ENCODE assay signal across 9 mouse cellular contexts in genomic region chr5:103518797-103519468, GRCm38 (mm10).
DNase-seq lines count a peak whose midpoint lies in the region; ATAC-seq and TF ChIP-seq lines count a peak whose summit lies in the region.
"Had no signal": no experiment of that assay in that cellular context is flagged by ENCODE, and none has a peak within 500 bp of the region (broad histone marks: within the 10 kb centered on the region; RNA-seq: fewer than 3 reads in every experiment).

No protein-coding gene starts in this region.

- DNase-seq in liver, postnatal 0 days, result peak; percentile 20
- peak; percentile 38 for DNase-seq in lung, adult 2 months
- DNase-seq in thymus, postnatal 25 days, result no peak

- H3K9ac ChIP-seq in liver, postnatal 0 days (replicated peaks), result no peak overlapping the region
- H3K9ac ChIP-seq in liver, embryonic 12.5 days, result no peak overlapping the region
- H3K9ac ChIP-seq in heart, embryonic 12.5 days, result no peak overlapping the region
- H3K9ac ChIP-seq: hindbrain, embryonic 15.5 days had no signal

- TF ChIP-seq CTCF in liver, postnatal 0 days (IDR thresholded peaks at IDR 0.05; ENCODE audit: low read depth), result no peak
- TF ChIP-seq CTCF in lung, adult 2 months (IDR thresholded peaks at IDR 0.05; ENCODE audit: insufficient read depth, low read length), result no peak

- no peak overlapping the region for H3K27ac ChIP-seq in liver, postnatal 0 days (ENCODE audit: low read depth)
- H3K27ac ChIP-seq in liver, embryonic 12.5 days, result no peak overlapping the region
- no peak overlapping the region for H3K27ac ChIP-seq in heart, embryonic 12.5 days (ENCODE audit: poor library complexity, severe bottlenecking)
- H3K27ac ChIP-seq: hindbrain, embryonic 15.5 days had no signal

- no peaks in the 10 kb centered on the region for H3K36me3 ChIP-seq in liver, postnatal 0 days (replicated peaks; ENCODE audit: insufficient read depth, low read length)
- H3K36me3 ChIP-seq in liver, embryonic 12.5 days, result no peaks in the 10 kb centered on the region
- H3K36me3 ChIP-seq in heart, embryonic 12.5 days, result peaks cover 17% of the 10 kb centered on the region
- H3K36me3 ChIP-seq: hindbrain, embryonic 15.5 days had no signal

- H3K27me3 ChIP-seq in liver, postnatal 0 days (ENCODE audit: insufficient read depth, low read length), result no peaks in the 10 kb centered on the region
- H3K27me3 ChIP-seq in liver, embryonic 12.5 days (replicated peaks), result no peaks in the 10 kb centered on the region
- H3K27me3 ChIP-seq in heart, embryonic 12.5 days (replicated peaks), result no peaks in the 10 kb centered on the region
- H3K27me3 ChIP-seq: hindbrain, embryonic 15.5 days had no signal

- 72% methylated on average over 14 of the region's 14 CpGs for WGBS in liver, postnatal 0 days (ENCODE audit: insufficient replicate concordance)
- WGBS in liver, embryonic 12.5 days (ENCODE audit: insufficient replicate concordance), result 72% methylated on average over 14 of the region's 14 CpGs
- WGBS in heart, embryonic 12.5 days, result 51% methylated on average over 14 of the region's 14 CpGs
- WGBS in lung, adult 2 months, result 56% methylated on average over 14 of the region's 14 CpGs

- H3K9me3 ChIP-seq in liver, postnatal 0 days (ENCODE audit: low read length), result no peaks in the 10 kb centered on the region
- no peaks in the 10 kb centered on the region for H3K9me3 ChIP-seq in liver, embryonic 12.5 days (replicated peaks)
- no peaks in the 10 kb centered on the region for H3K9me3 ChIP-seq in heart, embryonic 12.5 days (replicated peaks)
- H3K9me3 ChIP-seq: hindbrain, embryonic 15.5 days had no signal

- no peak overlapping the region for H3K4me3 ChIP-seq in liver, postnatal 0 days (ENCODE audit: low read depth, low read length)
- H3K4me3 ChIP-seq in liver, embryonic 12.5 days, result no peak overlapping the region
- no peak overlapping the region for H3K4me3 ChIP-seq in heart, embryonic 12.5 days
- H3K4me3 ChIP-seq in lung, adult 2 months (replicated peaks; ENCODE audit: extremely low read depth, low read depth, low read length), result no peak overlapping the region
- H3K4me3 ChIP-seq: hindbrain, embryonic 15.5 days had no signal

- peaks cover 3% of the 10 kb centered on the region; the same call in 1 of the 2 replicates for H3K4me1 ChIP-seq in liver, postnatal 0 days (ENCODE audit: insufficient read depth)
- H3K4me1 ChIP-seq in liver, embryonic 12.5 days, result peaks cover 8% of the 10 kb centered on the region; the same call in 1 of the 2 replicates
- H3K4me1 ChIP-seq in heart, embryonic 12.5 days (replicated peaks), result peaks cover 17% of the 10 kb centered on the region
- H3K4me1 ChIP-seq in lung, adult 2 months (ENCODE audit: control insufficient read depth, insufficient read depth, low read length), result peaks cover 5% of the 10 kb centered on the region
- H3K4me1 ChIP-seq: hindbrain, embryonic 15.5 days had no signal

- ATAC-seq in liver, postnatal 0 days, result no peak
- no peak for ATAC-seq in liver, embryonic 12.5 days
- peak; percentile 81 for ATAC-seq in activated CD4-positive, CD25-positive, alpha-beta regulatory T cell, adult 4 months
- peak; percentile 51; the same call in 1 of the 2 replicates for ATAC-seq in heart, embryonic 12.5 days (ENCODE audit: insufficient number of reproducible peaks, low FRiP score)
- ATAC-seq in megakaryocyte, adult 5-6 weeks (ENCODE audit: poor library complexity, severe bottlenecking), result no peak
- no peak for ATAC-seq in monocyte, adult 5-6 weeks (replicated peaks; ENCODE audit: insufficient number of reproducible peaks, low FRiP score, low TSS enrichment, poor library complexity, severe bottlenecking)

- no peak overlapping the region for H3K4me2 ChIP-seq in liver, postnatal 0 days (ENCODE audit: low read depth, low read length)
- no peak overlapping the region for H3K4me2 ChIP-seq in liver, embryonic 12.5 days
- no peak overlapping the region for H3K4me2 ChIP-seq in heart, embryonic 12.5 days
- H3K4me2 ChIP-seq: hindbrain, embryonic 15.5 days had no signal

- TF ChIP-seq POLR2A in lung, adult 2 months (IDR thresholded peaks at IDR 0.05; ENCODE audit: borderline replicate concordance, extremely low read depth, low read depth, low read length), result no peak

- no peak for TF ChIP-seq EP300 in liver, postnatal 0 days (IDR thresholded peaks at IDR 0.05; ENCODE audit: low read depth)

Comparison
In these comparisons a context has a peak if more than half of its experiments do, and no peak if none do; other contexts are left out.
1. ATAC-seq: peak in activated CD4-positive, CD25-positive, alpha-beta regulatory T cell, adult 4 months (single experiment) and heart, embryonic 12.5 days (single experiment); none in liver, postnatal 0 days (single experiment), liver, embryonic 12.5 days (single experiment), megakaryocyte, adult 5-6 weeks (single experiment) and monocyte, adult 5-6 weeks (single experiment).